In the genomic region with DNA sequence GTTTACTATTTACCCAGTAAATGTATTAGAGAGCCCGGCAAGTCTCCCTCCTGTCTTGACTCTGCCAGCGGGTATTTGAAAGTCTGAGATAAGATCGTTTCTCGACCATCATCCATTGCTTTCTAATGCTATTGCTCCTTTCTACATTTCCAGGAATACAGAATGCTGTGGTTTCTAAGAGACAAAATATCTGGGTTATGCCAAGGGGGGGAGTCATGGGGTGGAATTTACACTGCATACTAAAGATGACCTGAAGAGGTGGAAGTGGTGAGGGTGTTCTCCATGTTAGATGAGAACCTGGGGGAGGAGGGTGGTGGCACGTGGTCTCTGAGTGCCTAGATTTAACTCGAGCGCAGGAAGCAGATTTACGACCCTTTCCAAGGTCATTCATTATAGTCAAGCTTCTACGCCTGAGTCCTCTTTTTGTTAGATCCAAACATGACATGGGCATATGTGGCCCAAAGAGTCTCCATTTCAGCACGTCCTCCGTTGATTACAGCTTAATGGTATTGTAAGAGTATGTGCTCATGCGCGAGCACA, we compare ENCODE assay signal across 16 mouse cellular contexts. TPM values are rescaled to one million over a fixed set of nuclear protein-coding genes. Genes with fewer than 3 reads are reported as not detected.
DNase-seq lines count a peak whose midpoint lies in the region; ATAC-seq lines count a peak whose summit lies in the region.
"Had no signal": no experiment of that assay in that cellular context is flagged by ENCODE, and none has a peak within 500 bp of the region (broad histone marks: within the 10 kb centered on the region; RNA-seq: fewer than 3 reads in every experiment).

No protein-coding gene starts in this region.

- ATAC-seq in heart, embryonic 13.5 days (ENCODE audit: extremely low read depth, insufficient number of reproducible peaks, low FRiP score, low TSS enrichment) = no peak
- no peak for ATAC-seq in limb, embryonic 15.5 days (ENCODE audit: insufficient number of reproducible peaks, low FRiP score, low TSS enrichment, low read depth)
- ATAC-seq in forebrain, embryonic 13.5 days = no peak
- ATAC-seq: liver, postnatal 0 days had no signal

- intact Hi-C loops in left cerebral cortex, postnatal 4 days (cut with DNase I) = no loop called here

- no peak overlapping the region for H3K4me2 ChIP-seq in heart, embryonic 13.5 days
- H3K4me2 ChIP-seq in limb, embryonic 15.5 days = no peak overlapping the region
- H3K4me2 ChIP-seq in forebrain, embryonic 13.5 days = no peak overlapping the region

- no peaks in the 10 kb centered on the region for H3K9me3 ChIP-seq in heart, embryonic 13.5 days
- H3K9me3 ChIP-seq in limb, embryonic 15.5 days = no peaks in the 10 kb centered on the region
- no peaks in the 10 kb centered on the region for H3K9me3 ChIP-seq in forebrain, embryonic 13.5 days (replicated peaks)
- H3K9me3 ChIP-seq: midbrain, embryonic 10.5 days had no signal

- H3K36me3 ChIP-seq in heart, embryonic 13.5 days = no peaks in the 10 kb centered on the region
- no peaks in the 10 kb centered on the region for H3K36me3 ChIP-seq in limb, embryonic 15.5 days
- H3K36me3 ChIP-seq in forebrain, embryonic 13.5 days (ENCODE audit: poor library complexity, severe bottlenecking) = no peaks in the 10 kb centered on the region
- H3K36me3 ChIP-seq: midbrain, embryonic 10.5 days had no signal

- peaks cover 59% of the 10 kb centered on the region for H3K4me1 ChIP-seq in heart, embryonic 13.5 days
- peaks cover 43% of the 10 kb centered on the region for H3K4me1 ChIP-seq in limb, embryonic 15.5 days
- H3K4me1 ChIP-seq in forebrain, embryonic 13.5 days = peaks cover 23% of the 10 kb centered on the region

- no peak overlapping the region for H3K4me3 ChIP-seq in heart, embryonic 13.5 days
- H3K4me3 ChIP-seq in limb, embryonic 15.5 days = no peak overlapping the region
- no peak overlapping the region for H3K4me3 ChIP-seq in forebrain, embryonic 13.5 days
- H3K4me3 ChIP-seq: midbrain, embryonic 10.5 days had no signal

- no peak for DNase-seq in heart, adult 11 months
- DNase-seq in CD4-positive helper T cell, adult 2 months (ENCODE audit: low read depth, low spot score) = peak; percentile 43
- DNase-seq in MN1 (ENCODE audit: low spot score) = peak; percentile 71
- DNase-seq in left cerebral cortex, postnatal 4 days = no peak
- DNase-seq: adrenal gland, postnatal 10 days; cerebellum, adult 11-12 months; cerebellum, postnatal 25 days; gastrocnemius, postnatal 14 days; kidney, postnatal 14 days; liver, postnatal 0 days; right cerebral cortex, postnatal 4 days; thymus, postnatal 4 days had no signal

- no peak overlapping the region for H3K9ac ChIP-seq in heart, embryonic 13.5 days
- H3K9ac ChIP-seq in limb, embryonic 15.5 days = no peak overlapping the region
- H3K9ac ChIP-seq in forebrain, embryonic 13.5 days = no peak overlapping the region
- H3K9ac ChIP-seq: liver, postnatal 0 days had no signal

- H3K27me3 ChIP-seq in heart, embryonic 13.5 days (replicated peaks) = no peaks in the 10 kb centered on the region
- no peaks in the 10 kb centered on the region for H3K27me3 ChIP-seq in limb, embryonic 15.5 days
- no peaks in the 10 kb centered on the region for H3K27me3 ChIP-seq in forebrain, embryonic 13.5 days

- 54% methylated on average over 13 of the region's 13 CpGs for WGBS in heart, embryonic 13.5 days
- 44% methylated on average over 13 of the region's 13 CpGs for WGBS in limb, embryonic 15.5 days
- 80% methylated on average over 13 of the region's 13 CpGs for WGBS in forebrain, embryonic 13.5 days

- peak overlapping the region; percentile 97; the same call in 1 of the 2 replicates for H3K27ac ChIP-seq in heart, embryonic 13.5 days (replicated peaks)
- peak overlapping the region; percentile 97; the same call in 1 of the 2 replicates for H3K27ac ChIP-seq in limb, embryonic 15.5 days
- H3K27ac ChIP-seq in forebrain, embryonic 13.5 days = no peak overlapping the region
- H3K27ac ChIP-seq: midbrain, embryonic 10.5 days had no signal

RNA-seq across cellular contexts. Expression of a gene that starts 16.7 kb away (rescaled TPM):
- 5.1 and 5.4 TPM in 2 replicates for polyA plus RNA-seq in heart, embryonic 13.5 days (2015; fragmentation: Nextera tagmentation; extraction: Ambion mirVana)
- 38.8 and 48.3 TPM in 2 replicates for polyA plus RNA-seq in limb, embryonic 15.5 days (2015; fragmentation: Nextera tagmentation; extraction: Ambion mirVana)
- polyA plus RNA-seq in forebrain, embryonic 13.5 days (2015; fragmentation: Nextera tagmentation; extraction: Ambion mirVana) = 1.1 and 1.2 TPM in 2 replicates
- 1 to 10 TPM; 6.3 to 8.1 TPM for total RNA-seq in left cerebral cortex, postnatal 4 days (2021)

Comparison
In these comparisons a context has a peak if more than half of its experiments do, and no peak if none do; other contexts are left out.
1. DNase-seq: peak in CD4-positive helper T cell, adult 2 months (single experiment) and MN1 (single experiment); none in heart, adult 11 months (single experiment) and left cerebral cortex, postnatal 4 days (single experiment).